Mouse (Mus musculus) neural tube, embryonic 15.5 days (tissue): ENCODE measurements around the gene Adam19. TPM values are rescaled to one million over a fixed set of nuclear protein-coding genes. Genes with fewer than 3 reads are reported as not detected.
"Not testable (repeated sequence)": the region's sequence is repeated elsewhere in the genome, so short reads cannot be mapped to it uniquely, and the experiment has no call there.

Source experiments
- ATAC-seq: fragments of 200-750 bp; cut with Nextera tagmentation; 2 replicates; pipeline ENCODE4 v1.8.0; 2017; ENCODE audit warnings: mild to moderate bottlenecking, moderate TSS enrichment, moderate library complexity; ENCODE audit not compliant: low FRiP score
- H3K27ac ChIP-seq: fragments of 300-500 bp; sonication (generic); replicated peaks from 2 replicates; pipeline ENCODE4 v1.5.1; 2015; ENCODE audit warnings: mild to moderate bottlenecking, inconsistent platforms
- H3K27me3 ChIP-seq: fragments of 300-500 bp; sonication (generic); replicated peaks from 2 replicates; pipeline ENCODE4 v1.6.1; 2015; ENCODE audit warnings: inconsistent platforms
- H3K36me3 ChIP-seq: fragments of 300-500 bp; sonication (generic); 2 replicates; pipeline ENCODE4 v1.6.1; 2015; ENCODE audit warnings: inconsistent platforms
- H3K4me1 ChIP-seq: fragments of 300-500 bp; sonication (generic); 2 replicates; pipeline ENCODE4 v1.6.1; 2015; ENCODE audit warnings: inconsistent platforms
- H3K4me2 ChIP-seq: fragments of 300-500 bp; sonication (generic); 2 replicates; pipeline ENCODE4 v1.6.1; 2015; ENCODE audit warnings: inconsistent platforms, mild to moderate bottlenecking, moderate library complexity
- H3K4me3 ChIP-seq: fragments of 300-500 bp; sonication (generic); replicated peaks from 2 replicates; pipeline ENCODE4 v1.5.1; 2015; ENCODE audit warnings: mild to moderate bottlenecking, inconsistent platforms
- H3K9ac ChIP-seq: fragments of 300-500 bp; sonication (generic); replicated peaks from 2 replicates; pipeline ENCODE4 v1.6.1; 2015; ENCODE audit warnings: mild to moderate bottlenecking, inconsistent platforms
- H3K9me3 ChIP-seq: fragments of 300-500 bp; sonication (generic); replicated peaks from 2 replicates; pipeline ENCODE4 v1.6.1; 2016; ENCODE audit warnings: inconsistent platforms
- WGBS: fragments of 180-500 bp; shearing (Covaris S2); methylation state at CpG from one replicate; pipeline ENCODE4 v1.1.7; 2015; ENCODE audit warnings: mixed read lengths; 5-methylcytosine and 5-hydroxymethylcytosine counted together
- polyA plus RNA-seq: library from polyadenylated mRNA; unstranded; fragments of >200 nt; fragmentation: Nextera tagmentation; extraction: Ambion mirVana; gene quantifications from 2 replicates; pipeline ENCODE4 v1.2.1, GENCODE M21; 2015

Adam19 gene
- polyA plus RNA-seq, 1 experiment from 2014 or later: 13.7 TPM

DNA sequence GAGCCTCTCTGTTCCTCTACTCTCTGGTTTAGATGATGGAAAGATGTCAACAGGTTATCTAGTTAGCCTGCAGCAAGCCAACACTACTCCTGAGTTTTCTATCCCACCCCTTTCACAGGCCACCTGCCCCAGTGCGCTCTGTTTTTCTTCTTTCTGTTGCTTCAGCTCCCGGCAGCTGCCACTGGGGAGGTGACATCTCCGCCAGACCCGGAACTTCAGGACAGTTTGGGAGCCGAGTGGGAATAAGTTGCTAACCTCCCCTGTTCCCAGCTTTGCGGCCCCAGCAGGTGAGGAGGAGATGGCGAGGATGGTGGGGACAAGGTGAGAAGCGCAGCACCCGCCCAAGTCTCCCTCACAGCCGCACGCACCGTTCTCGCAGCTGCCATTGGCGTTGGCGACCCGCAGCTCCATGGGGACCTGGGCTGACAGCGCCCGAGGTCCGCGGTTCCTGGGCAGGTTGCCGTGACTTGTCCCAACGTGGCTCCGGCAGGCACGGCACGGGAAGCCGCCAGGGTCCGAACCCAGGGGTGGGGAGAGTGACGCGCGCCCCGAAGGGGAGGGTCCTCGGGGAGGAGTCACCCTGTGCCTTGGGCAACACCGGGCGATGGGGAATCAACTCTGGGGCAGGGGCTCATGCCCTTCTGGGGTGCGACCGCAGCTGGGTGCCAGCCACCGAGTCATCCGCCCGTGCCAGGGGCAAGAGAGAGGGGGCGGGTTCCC is 110.2 kb downstream of the Adam19 start, which contains the start of gene Nipal4:
Gene Nipal4 (minus strand): TSS at position 643 of the 720 bp plus-strand sequence.
- WGBS: 3% methylated on average over 39 of the region's 40 CpGs
- Histone ChIP-seq H3K36me3 (no peaks in the 10 kb centered on the region), H3K9ac (peak within 1 kb of the TSS; percentile 42), H3K27ac (no peak within 1 kb of the TSS), H3K9me3 (no peaks in the 10 kb centered on the region), H3K27me3 (peaks cover 19% of the 10 kb centered on the region), H3K4me2 (peak within 1 kb of the TSS; percentile 98), H3K4me3 (peak within 1 kb of the TSS; percentile 47), H3K4me1 (peaks cover 9% of the 10 kb centered on the region)
- ATAC-seq: peak; percentile 28; the same call in 1 of the 2 replicates

DNA sequence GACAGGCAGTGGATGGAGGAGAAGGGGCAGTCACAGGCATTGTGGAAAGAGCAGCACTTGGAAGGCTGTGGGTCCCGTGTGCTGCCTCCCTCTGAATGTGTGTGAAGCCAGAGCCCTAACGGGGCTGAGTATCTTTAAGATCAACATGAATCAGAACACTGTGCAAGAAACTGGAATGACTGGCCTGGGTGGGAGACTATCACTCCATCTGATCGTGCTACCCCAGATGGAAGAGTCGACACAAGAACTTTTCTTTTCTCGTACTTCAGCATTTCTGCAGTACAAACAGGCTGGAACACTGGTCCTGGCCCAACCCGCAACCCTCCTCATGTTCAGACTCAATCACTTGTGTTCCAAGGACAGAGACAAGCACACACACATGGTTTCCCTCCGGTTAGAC is 112.7 kb downstream of the Adam19 start:
- Histone ChIP-seq H3K27ac (no peak overlapping the region), H3K4me3 (no peak overlapping the region), H3K4me1 (peaks cover 9% of the 10 kb centered on the region), H3K9ac (no peak overlapping the region), H3K9me3 (no peaks in the 10 kb centered on the region), H3K4me2 (no peak overlapping the region), H3K36me3 (no peaks in the 10 kb centered on the region), H3K27me3 (peaks cover 19% of the 10 kb centered on the region)
- WGBS: 94% methylated on average over 7 of the region's 7 CpGs
- no peak for ATAC-seq

DNA sequence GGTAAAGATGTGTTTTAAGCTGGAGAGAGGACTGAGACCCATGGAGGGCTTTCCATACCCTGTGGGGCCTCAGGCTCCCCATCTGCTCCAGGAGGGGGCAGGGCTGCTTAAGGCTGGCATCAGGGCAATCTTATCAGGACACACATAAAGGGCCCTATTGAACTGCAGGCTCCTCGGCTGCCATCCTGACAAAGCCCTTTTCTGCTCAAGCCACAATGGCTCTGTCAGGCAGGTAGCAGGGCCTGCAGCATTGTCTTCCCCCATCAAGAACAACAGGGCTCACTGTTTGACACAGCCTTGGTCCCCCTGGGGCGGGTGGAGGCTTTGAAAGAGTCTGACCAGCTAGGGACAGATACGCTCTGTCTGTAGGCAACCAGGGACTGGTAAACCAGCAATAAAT is 114.1 kb downstream of the Adam19 start:
- H3K27ac ChIP-seq: no peak overlapping the region
- peaks cover 11% of the 10 kb centered on the region for H3K27me3 ChIP-seq
- peaks cover 9% of the 10 kb centered on the region for H3K4me1 ChIP-seq
- ATAC-seq: no peak
- H3K9ac ChIP-seq: no peak overlapping the region
- H3K4me2 ChIP-seq: no peak overlapping the region
- WGBS: 41% methylated on average over 3 of the region's 3 CpGs
- H3K36me3 ChIP-seq: no peaks in the 10 kb centered on the region
- H3K4me3 ChIP-seq: no peak overlapping the region
- no peaks in the 10 kb centered on the region for H3K9me3 ChIP-seq

DNA sequence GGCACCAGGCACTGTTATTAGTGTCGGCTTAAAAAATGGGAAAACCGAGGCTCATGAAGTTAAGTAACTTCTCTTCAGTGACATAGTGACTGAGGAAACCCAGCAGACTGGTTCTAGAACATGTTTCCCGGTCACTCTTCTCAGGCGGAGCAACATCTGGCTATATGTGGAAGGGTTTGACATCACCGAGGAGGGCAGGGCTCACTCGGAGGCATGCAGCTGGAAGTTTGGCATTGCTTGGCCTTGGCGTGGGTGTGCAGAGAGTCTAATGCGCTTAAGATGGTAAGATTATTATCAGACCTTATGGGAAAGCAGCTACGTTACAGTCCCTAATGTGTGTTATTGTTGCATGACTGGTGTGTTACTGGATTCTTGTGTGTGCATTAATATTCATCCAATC is 116.3 kb downstream of the Adam19 start:
- WGBS: 95% methylated on average over 9 of the region's 9 CpGs
- H3K4me2 ChIP-seq: no peak overlapping the region
- no peaks in the 10 kb centered on the region for H3K4me1 ChIP-seq
- H3K4me3 ChIP-seq: no peak overlapping the region
- no peak for ATAC-seq
- no peaks in the 10 kb centered on the region for H3K27me3 ChIP-seq
- H3K27ac ChIP-seq: no peak overlapping the region
- no peak overlapping the region for H3K9ac ChIP-seq
- no peaks in the 10 kb centered on the region for H3K36me3 ChIP-seq
- no peaks in the 10 kb centered on the region for H3K9me3 ChIP-seq

DNA sequence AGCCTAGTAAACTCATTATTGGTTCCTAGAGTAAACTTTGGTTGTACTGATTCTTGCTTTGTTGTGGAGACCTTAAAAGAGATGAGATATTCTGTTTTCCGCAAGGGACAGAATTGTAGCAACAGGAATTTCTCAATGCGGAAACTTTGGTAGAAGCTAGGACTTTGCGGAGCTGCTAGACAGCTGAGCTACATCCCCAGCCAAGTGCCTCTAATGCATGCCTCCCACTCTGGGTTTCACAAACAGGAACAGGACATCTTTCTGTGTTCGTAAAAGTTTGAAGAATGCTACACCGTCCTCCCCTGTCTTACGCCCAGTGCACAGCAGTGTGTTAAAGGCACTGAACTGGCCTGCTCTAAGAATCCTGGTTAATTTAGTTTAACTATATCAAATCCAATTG is 120.4 kb downstream of the Adam19 start:
- Histone ChIP-seq H3K27me3 (no peaks in the 10 kb centered on the region), H3K9me3 (no peaks in the 10 kb centered on the region), H3K4me1 (no peaks in the 10 kb centered on the region), H3K9ac (no peak overlapping the region), H3K27ac (no peak overlapping the region), H3K4me2 (no peak overlapping the region), H3K4me3 (no peak overlapping the region), H3K36me3 (no peaks in the 10 kb centered on the region)
- no peak for ATAC-seq
- WGBS: 94% methylated on average over 6 of the region's 6 CpGs

DNA sequence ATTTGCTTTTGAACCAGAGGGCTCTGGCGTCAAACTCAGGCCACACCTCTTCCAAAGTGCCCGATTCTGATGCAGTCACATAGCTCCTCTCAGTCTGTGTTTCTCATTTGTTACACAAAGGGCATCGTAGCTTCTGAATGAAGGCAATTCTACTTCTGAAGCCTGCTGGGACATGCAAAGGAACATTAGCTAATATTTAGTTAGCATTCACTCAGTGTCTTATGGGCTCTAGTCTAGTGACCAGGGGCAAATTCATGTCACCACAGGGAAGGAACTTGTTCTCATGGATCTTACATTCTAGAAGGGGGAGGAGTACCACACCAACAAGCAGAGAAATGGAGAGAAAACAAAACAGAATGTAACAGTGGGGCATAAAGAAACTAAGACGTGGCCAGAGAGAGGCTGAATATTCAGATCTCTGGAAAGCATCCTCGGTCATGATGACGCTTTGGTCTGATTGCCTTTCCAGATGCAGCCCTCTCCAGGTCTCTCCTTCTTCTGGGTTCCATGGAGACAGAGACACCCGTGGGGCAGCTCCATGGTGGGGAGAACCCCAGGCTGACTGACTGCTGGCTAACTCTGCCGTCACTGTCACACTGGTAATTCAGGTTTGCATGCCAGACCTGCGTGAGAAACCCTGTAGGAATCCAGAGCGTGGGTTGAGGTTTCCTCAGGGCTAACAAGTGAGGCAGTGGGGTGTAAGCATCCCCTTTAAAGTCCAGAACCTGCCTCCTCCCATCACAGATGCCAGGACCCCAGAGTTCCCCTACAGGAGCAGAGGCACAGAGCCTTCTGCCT is 121.7 kb downstream of the Adam19 start:
- no peaks in the 10 kb centered on the region for H3K36me3 ChIP-seq
- no peak for ATAC-seq
- no peaks in the 10 kb centered on the region for H3K4me1 ChIP-seq
- no peak overlapping the region for H3K9ac ChIP-seq
- H3K4me2 ChIP-seq: no peak overlapping the region
- no peaks in the 10 kb centered on the region for H3K9me3 ChIP-seq
- no peak overlapping the region for H3K27ac ChIP-seq
- no peaks in the 10 kb centered on the region for H3K27me3 ChIP-seq
- 80% methylated on average over 10 of the region's 10 CpGs for WGBS
- H3K4me3 ChIP-seq: no peak overlapping the region

DNA sequence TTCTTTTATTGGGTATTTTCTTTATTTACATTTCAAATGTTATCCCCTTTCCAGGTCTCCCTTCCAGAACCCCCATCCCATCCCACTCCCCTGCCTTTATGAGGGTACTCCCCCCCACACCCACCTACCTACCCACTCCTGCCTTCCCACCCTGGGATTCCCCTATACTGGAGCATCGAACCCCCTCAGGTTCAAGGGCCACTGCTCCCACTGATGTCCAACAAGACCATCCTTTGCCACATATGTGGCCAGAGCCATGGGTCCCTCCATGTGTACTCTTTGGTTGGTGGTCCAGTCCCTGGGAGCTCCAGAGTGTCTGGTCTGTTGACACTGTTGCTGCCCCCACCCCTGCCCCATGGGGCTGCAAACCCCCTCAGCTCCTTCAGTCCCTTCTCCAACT is 126.2 kb downstream of the Adam19 start:
- H3K27me3 ChIP-seq, H3K4me3 ChIP-seq, H3K27ac ChIP-seq, H3K9ac ChIP-seq, ATAC-seq, H3K4me2 ChIP-seq, H3K36me3 ChIP-seq, H3K4me1 ChIP-seq, H3K9me3 ChIP-seq: not testable (repeated sequence)
- 96% methylated on average over 1 of the region's 1 CpGs for WGBS

DNA sequence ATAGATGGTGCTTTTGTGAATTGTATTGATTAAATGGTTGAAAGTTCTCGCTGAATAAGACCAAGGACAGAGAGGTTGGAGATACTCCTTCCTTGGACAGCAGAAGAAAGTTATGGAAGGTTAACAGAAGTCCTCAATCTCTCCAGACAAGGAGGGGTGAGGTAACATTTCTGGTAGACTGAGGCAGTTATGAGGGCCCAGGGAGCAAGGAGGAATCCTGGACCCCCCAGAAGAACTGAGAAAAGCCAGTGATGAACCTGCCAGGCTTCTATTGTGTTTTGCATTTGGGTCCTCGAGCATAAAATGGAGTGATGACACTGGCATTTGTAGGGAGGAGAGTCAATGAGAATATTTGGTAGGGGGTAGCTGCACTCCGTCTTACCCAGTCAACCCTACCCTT is 129.2 kb downstream of the Adam19 start:
- Histone ChIP-seq H3K4me2 (no peak overlapping the region), H3K4me3 (no peak overlapping the region), H3K4me1 (no peaks in the 10 kb centered on the region), H3K9ac (no peak overlapping the region), H3K27me3 (no peaks in the 10 kb centered on the region), H3K9me3 (no peaks in the 10 kb centered on the region), H3K27ac (no peak overlapping the region), H3K36me3 (no peaks in the 10 kb centered on the region)
- no peak for ATAC-seq
- 84% methylated on average over 3 of the region's 3 CpGs for WGBS

DNA sequence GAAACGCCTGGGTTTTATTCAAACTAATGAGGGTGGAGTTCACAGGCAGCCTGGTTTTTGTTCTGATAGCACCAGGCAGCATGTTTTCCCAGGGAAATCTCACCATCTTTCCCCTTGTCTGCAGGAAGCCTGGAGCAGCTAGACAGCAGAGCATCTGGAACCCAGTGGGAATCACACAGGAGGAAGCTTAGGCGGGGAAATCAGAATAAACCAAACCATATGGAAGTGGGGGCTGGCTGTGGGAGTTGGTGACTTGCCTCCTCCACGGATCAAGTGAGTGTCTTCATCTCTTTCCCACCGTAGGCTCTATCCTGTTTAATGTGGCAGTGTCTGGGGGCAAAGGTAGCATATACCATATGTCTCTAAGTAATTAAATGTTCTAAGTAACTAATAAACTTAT is 129.7 kb downstream of the Adam19 start:
- Histone ChIP-seq H3K4me1 (no peaks in the 10 kb centered on the region), H3K27ac (no peak overlapping the region), H3K27me3 (no peaks in the 10 kb centered on the region), H3K4me3 (no peak overlapping the region), H3K36me3 (no peaks in the 10 kb centered on the region), H3K9ac (no peak overlapping the region), H3K9me3 (no peaks in the 10 kb centered on the region), H3K4me2 (no peak overlapping the region)
- 45% methylated on average over 4 of the region's 4 CpGs for WGBS
- ATAC-seq: no peak

DNA sequence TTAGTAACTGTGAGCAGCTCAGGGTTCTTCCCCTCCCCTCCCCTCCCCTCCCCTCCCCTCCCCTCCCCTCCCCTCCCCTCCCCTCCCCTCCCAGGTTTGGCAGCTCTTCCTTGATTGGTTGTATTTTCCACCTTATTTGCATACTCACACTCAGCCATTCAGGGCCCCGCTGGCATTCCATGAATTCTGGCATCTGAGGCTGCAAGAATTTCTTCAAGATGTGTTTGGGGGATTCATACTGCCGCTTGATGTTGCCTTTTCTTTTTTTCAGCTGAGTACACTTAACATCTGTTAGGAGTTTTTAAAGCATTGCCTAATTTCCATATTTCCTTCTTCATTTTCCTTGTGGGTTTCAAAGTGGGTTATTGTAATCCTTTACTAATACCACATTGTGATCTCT is 132.5 kb downstream of the Adam19 start:
- H3K36me3 ChIP-seq: peaks cover 11% of the 10 kb centered on the region; the same call in 1 of the 2 replicates
- no peak overlapping the region for H3K4me3 ChIP-seq
- H3K27me3 ChIP-seq: no peaks in the 10 kb centered on the region
- no peak overlapping the region for H3K27ac ChIP-seq
- 67% methylated on average over 2 of the region's 2 CpGs for WGBS
- no peak overlapping the region for H3K9ac ChIP-seq
- H3K9me3 ChIP-seq: no peaks in the 10 kb centered on the region
- no peaks in the 10 kb centered on the region for H3K4me1 ChIP-seq
- no peak overlapping the region for H3K4me2 ChIP-seq
- no peak for ATAC-seq

DNA sequence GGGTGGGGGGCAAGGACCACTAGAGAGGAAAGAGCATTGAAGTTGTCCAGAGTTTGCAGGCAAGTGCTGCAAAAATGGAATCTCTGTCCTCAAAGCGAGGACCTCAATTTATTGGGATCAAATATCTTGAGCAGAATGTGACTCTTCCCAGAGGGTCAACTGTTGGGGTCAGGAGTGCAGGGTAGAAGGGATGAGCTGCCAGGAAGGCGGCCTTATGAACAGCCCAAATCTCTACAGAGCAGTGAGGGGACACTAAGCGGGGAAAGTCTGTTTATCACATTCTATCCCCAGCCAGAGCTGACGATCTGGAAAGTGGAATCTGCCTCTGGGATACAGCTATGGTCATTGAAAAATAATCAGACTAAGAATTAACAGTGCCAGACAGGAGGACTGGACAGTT is 138.4 kb downstream of the Adam19 start:
- Histone ChIP-seq H3K9me3 (no peaks in the 10 kb centered on the region), H3K4me1 (no peaks in the 10 kb centered on the region), H3K4me3 (no peak overlapping the region), H3K27me3 (no peaks in the 10 kb centered on the region), H3K36me3 (peaks cover 64% of the 10 kb centered on the region), H3K9ac (no peak overlapping the region), H3K4me2 (no peak overlapping the region), H3K27ac (no peak overlapping the region)
- no peak for ATAC-seq
- WGBS: 76% methylated on average over 4 of the region's 4 CpGs
